Mouse (Mus musculus) granulocyte monocyte progenitor cell, adult 5-6 weeks (primary cell): ENCODE measurements around the gene Il17f. TPM values are rescaled to one million over a fixed set of nuclear protein-coding genes. Genes with fewer than 3 reads are reported as not detected.
"Not testable (repeated sequence)": the region's sequence is repeated elsewhere in the genome, so short reads cannot be mapped to it uniquely, and the experiment has no call there.

ENCODE experiments used
- ATAC-seq: replicated peaks from 2 replicates; pipeline ENCODE4 v1.8.0; 2016; ENCODE audit warnings: mild to moderate bottlenecking, moderate TSS enrichment, inconsistent platforms; ENCODE audit not compliant: poor library complexity, severe bottlenecking
- total RNA-seq, 2 experiments: library from RNA; stranded (forward) in 1 of 2; stranded (reverse) in 1 of 2; fragments of 200-712, 200-1000 nt in 1 of 2; fragments of >200 nt in 1 of 2; fragmentation: Nextera tagmentation in 1 of 2; gene quantifications; 2 replicates each; pipeline ENCODE4 v1.2.3; 2014 to 2017

The Il17f gene
- total RNA-seq (2014; fragmentation: Nextera tagmentation): not detected in 2 replicates
- total RNA-seq (2017): not detected in 2 replicates

- not testable (repeated sequence) for ATAC-seq
Measured at GRCm38 (mm10) chr1:20790517-20790916, at the start of gene Il17f. Gene Il17f, minus strand, starts transcription at chr1:20790617.

GRCm38 (mm10) chr1:20839911-20840310 lies 49.5 kb upstream of the Il17f start:
- ATAC-seq: no peak

- ATAC-seq: no peak
Measured at GRCm38 (mm10) chr1:20836551-20837125, 46.2 kb upstream of the Il17f start.

GRCm38 (mm10) chr1:20833141-20833511 lies 42.7 kb upstream of the Il17f start:
- ATAC-seq: no peak

GRCm38 (mm10) chr1:20832473-20833140 lies 42.2 kb upstream of the Il17f start:
- ATAC-seq: no peak

GRCm38 (mm10) chr1:20830546-20830945 lies 40.1 kb upstream of the Il17f start:
- no peak for ATAC-seq

- peak; percentile 88 for ATAC-seq
Measured at GRCm38 (mm10) chr1:20828061-20828460, 37.6 kb upstream of the Il17f start.

GRCm38 (mm10) chr1:20825036-20825435 lies 34.6 kb upstream of the Il17f start:
- ATAC-seq: no peak

- ATAC-seq: no peak
Measured at GRCm38 (mm10) chr1:20823906-20824305, 33.5 kb upstream of the Il17f start.

- no peak for ATAC-seq
Measured at GRCm38 (mm10) chr1:20823471-20823870, 33.1 kb upstream of the Il17f start.

- no peak for ATAC-seq
Measured at GRCm38 (mm10) chr1:20820959-20821358, 30.5 kb upstream of the Il17f start.

- peak; percentile 95 for ATAC-seq
Measured at GRCm38 (mm10) chr1:20819771-20820605, 29.6 kb upstream of the Il17f start, which contains the start of gene Mcm3. Gene Mcm3, minus strand, starts transcription at chr1:20820312.

- ATAC-seq: no peak
Measured at GRCm38 (mm10) chr1:20817596-20817995, 27.2 kb upstream of the Il17f start.

- peak; percentile 54 for ATAC-seq
Measured at GRCm38 (mm10) chr1:20817172-20817571, 26.8 kb upstream of the Il17f start.

GRCm38 (mm10) chr1:20814521-20814920 lies 24.1 kb upstream of the Il17f start:
- ATAC-seq: no peak

- no peak for ATAC-seq
Measured at GRCm38 (mm10) chr1:20804526-20804925, 14.1 kb upstream of the Il17f start.

- ATAC-seq: no peak
Measured at GRCm38 (mm10) chr1:20801682-20802390, 11.4 kb upstream of the Il17f start.

GRCm38 (mm10) chr1:20801275-20801674 lies 10.9 kb upstream of the Il17f start:
- no peak for ATAC-seq

- ATAC-seq: no peak
Measured at GRCm38 (mm10) chr1:20795178-20795577, 4.8 kb upstream of the Il17f start.

GRCm38 (mm10) chr1:20794760-20795159 lies 4.3 kb upstream of the Il17f start:
- ATAC-seq: no peak

- no peak for ATAC-seq
Measured at GRCm38 (mm10) chr1:20791414-20791813, 997 bp upstream of the Il17f start.
